23 mouse cellular contexts compared by ENCODE assay signal in the genomic region with DNA sequence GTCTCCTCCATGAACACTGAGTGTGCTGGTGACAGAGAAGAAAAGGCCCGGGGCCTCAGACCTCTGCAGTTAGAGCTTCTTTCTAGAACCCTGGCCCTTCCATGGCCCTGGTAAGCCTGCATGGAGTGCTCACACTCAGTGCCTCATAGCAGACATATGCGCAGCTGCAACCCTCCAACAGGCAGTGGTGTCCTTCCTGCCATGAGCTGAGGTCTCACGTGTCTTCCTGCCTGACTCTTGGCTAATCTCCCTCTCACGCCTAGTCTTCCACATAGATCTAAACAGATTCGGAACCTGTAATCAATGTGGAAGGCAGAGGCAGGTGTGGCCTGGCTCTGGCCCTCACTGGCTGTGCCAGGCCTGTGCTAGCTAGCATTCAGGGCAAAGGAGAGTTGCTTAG. TPM values are rescaled to one million over a fixed set of nuclear protein-coding genes. Genes with fewer than 3 reads are reported as not detected.
DNase-seq lines count a peak whose midpoint lies in the region; ATAC-seq and TF ChIP-seq lines count a peak whose summit lies in the region.
"Had no signal": no experiment of that assay in that cellular context is flagged by ENCODE, and none has a peak within 500 bp of the region (broad histone marks: within the 10 kb centered on the region; RNA-seq: fewer than 3 reads in every experiment).

No protein-coding gene starts in this region.

- H3K9me3 ChIP-seq in lung, postnatal 0 days (ENCODE audit: low read length): no peaks in the 10 kb centered on the region
- no peaks in the 10 kb centered on the region for H3K9me3 ChIP-seq in limb, embryonic 10.5 days (replicated peaks)
- H3K9me3 ChIP-seq: forebrain, embryonic 12.5 days; heart, embryonic 10.5 days; hindbrain, embryonic 10.5 days; limb, embryonic 15.5 days; midbrain, embryonic 15.5 days had no signal

- H3K36me3 ChIP-seq in lung, postnatal 0 days (ENCODE audit: insufficient read depth, low read length): no peaks in the 10 kb centered on the region
- H3K36me3 ChIP-seq in limb, embryonic 10.5 days: no peaks in the 10 kb centered on the region
- H3K36me3 ChIP-seq: forebrain, embryonic 12.5 days; heart, embryonic 10.5 days; hindbrain, embryonic 10.5 days; limb, embryonic 15.5 days; midbrain, embryonic 15.5 days had no signal

- no peak for TF ChIP-seq EP300 in lung, postnatal 0 days (IDR thresholded peaks at IDR 0.05)

- no peak for TF ChIP-seq CTCF in lung, postnatal 0 days (IDR thresholded peaks at IDR 0.05)

- H3K27me3 ChIP-seq in lung, postnatal 0 days (replicated peaks; ENCODE audit: insufficient read depth, low read length): peaks cover 11% of the 10 kb centered on the region; the same call in 1 of the 2 replicates
- H3K27me3 ChIP-seq in limb, embryonic 10.5 days (ENCODE audit: low read depth, poor library complexity, severe bottlenecking): peaks cover 65% of the 10 kb centered on the region

- H3K9ac ChIP-seq in lung, postnatal 0 days (replicated peaks; ENCODE audit: low read depth): no peak overlapping the region
- H3K9ac ChIP-seq: forebrain, embryonic 12.5 days; limb, embryonic 15.5 days; liver, embryonic 14.5 days; lung, embryonic 14.5 days; midbrain, embryonic 15.5 days had no signal

- no peak overlapping the region for H3K27ac ChIP-seq in lung, postnatal 0 days (ENCODE audit: low read length)
- peak overlapping the region; percentile 47; the same call in 1 of the 2 replicates for H3K27ac ChIP-seq in limb, embryonic 10.5 days
- H3K27ac ChIP-seq: forebrain, embryonic 12.5 days; heart, embryonic 10.5 days; hindbrain, embryonic 10.5 days; limb, embryonic 15.5 days; liver, embryonic 14.5 days; midbrain, embryonic 15.5 days had no signal

- no peak overlapping the region for H3K4me3 ChIP-seq in lung, postnatal 0 days (ENCODE audit: low read depth, low read length)
- H3K4me3 ChIP-seq in limb, embryonic 10.5 days: no peak overlapping the region
- H3K4me3 ChIP-seq: forebrain, embryonic 12.5 days; heart, embryonic 10.5 days; hindbrain, embryonic 10.5 days; limb, embryonic 15.5 days; midbrain, embryonic 15.5 days; myocyte had no signal

- peak; percentile 27 for DNase-seq in lung, postnatal 36 days
- no peak for DNase-seq in lung, postnatal 0 days (ENCODE audit: low spot score)
- no peak for DNase-seq in limb, embryonic 10.5 days (ENCODE audit: low spot score)
- DNase-seq in thymus, postnatal 10 days (ENCODE audit: low spot score in 2 of 2): peak; percentile 20 to 51
- no peak for DNase-seq in spleen, postnatal 4 days (ENCODE audit: low spot score in 2 of 2)
- DNase-seq in embryo, embryonic 11 days: no peak
- DNase-seq in frontal cortex, postnatal 14 days (ENCODE audit: low spot score in 2 of 2): no peak
- DNase-seq: adrenal gland, postnatal 36 days; cerebellum, adult 11 months; cerebellum, adult 9-11 months; gastrocnemius, postnatal 36 days; kidney, postnatal 36 days; lung, embryonic 14.5 days had no signal

- H3K4me2 ChIP-seq in lung, postnatal 0 days (replicated peaks; ENCODE audit: low read depth, low read length): no peak overlapping the region
- H3K4me2 ChIP-seq: forebrain, embryonic 12.5 days; limb, embryonic 15.5 days; lung, embryonic 14.5 days; midbrain, embryonic 15.5 days had no signal

- peaks cover 28% of the 10 kb centered on the region for H3K4me1 ChIP-seq in lung, postnatal 0 days (ENCODE audit: insufficient read depth, low read depth, low read length)
- peaks cover 27% of the 10 kb centered on the region for H3K4me1 ChIP-seq in limb, embryonic 10.5 days

- ATAC-seq in lung, postnatal 0 days: no peak
- ATAC-seq: hindbrain, embryonic 16.5 days; intestine, embryonic 16.5 days; midbrain, embryonic 15.5 days had no signal

- WGBS in lung, postnatal 0 days: 64% methylated on average over 5 of the region's 5 CpGs
- 87% methylated on average over 5 of the region's 5 CpGs for WGBS in limb, embryonic 10.5 days

RNA-seq across cellular contexts. Expression of a gene that starts 11.7 kb away (rescaled TPM):
- polyA plus RNA-seq in lung, postnatal 0 days (2015; fragmentation: Nextera tagmentation; extraction: Ambion mirVana): 0.25 and 0.40 TPM in 2 replicates
- 0.11 TPM in 1 of 2 replicates, not detected in the other for polyA plus RNA-seq in limb, embryonic 10.5 days (2016; fragmentation: Nextera tagmentation; extraction: Ambion mirVana)
- polyA plus RNA-seq: forebrain, embryonic 12.5 days; neural tube, embryonic 14.5 days had no signal

RNA-seq across cellular contexts. Expression of a gene that starts 49.8 kb away (rescaled TPM):
- polyA plus RNA-seq in lung, postnatal 0 days (2015; fragmentation: Nextera tagmentation; extraction: Ambion mirVana): 6.0 and 7.7 TPM in 2 replicates
- polyA plus RNA-seq in limb, embryonic 10.5 days (2016; fragmentation: Nextera tagmentation; extraction: Ambion mirVana): 3.5 and 4.5 TPM in 2 replicates

RNA-seq across cellular contexts. Expression of a gene that starts 50.5 kb away (rescaled TPM):
- 28.1 and 29.5 TPM in 2 replicates for polyA plus RNA-seq in lung, postnatal 0 days (2015; fragmentation: Nextera tagmentation; extraction: Ambion mirVana)
- 204 and 206 TPM in 2 replicates for polyA plus RNA-seq in limb, embryonic 10.5 days (2016; fragmentation: Nextera tagmentation; extraction: Ambion mirVana)

Comparison
In these comparisons a context has a peak if more than half of its experiments do, and no peak if none do; other contexts are left out.
1. DNase-seq: peak in lung, postnatal 36 days (single experiment) and thymus, postnatal 10 days (2 of 2); none in lung, postnatal 0 days (single experiment), limb, embryonic 10.5 days (single experiment), spleen, postnatal 4 days (0 of 2), embryo, embryonic 11 days (single experiment) and frontal cortex, postnatal 14 days (0 of 2).